Mouse (Mus musculus): Measurements from ENCODE around the gene Cep131. TPM values are rescaled to one million over a fixed set of nuclear protein-coding genes. Genes with fewer than 3 reads are reported as not detected.

Gene Cep131
- polyA plus RNA-seq, 1 experiment from 2014 or later = 3.1 TPM

GRCm38 (mm10) chr11:120022841-120023240 lies 63.8 kb downstream of the Cep131 start:
- TF ChIP-seq CTCF (IDR thresholded peaks at IDR 0.05; ENCODE audit: low read depth) = no peak
- TF ChIP-seq EP300 (IDR thresholded peaks at IDR 0.05; ENCODE audit: low read depth) = no peak
- Histone ChIP-seq H3K9ac (replicated peaks) (no peak overlapping the region), H3K4me1 (ENCODE audit: insufficient read depth) (no peaks in the 10 kb centered on the region), H3K27me3 (ENCODE audit: insufficient read depth, low read length) (no peaks in the 10 kb centered on the region), H3K36me3 (replicated peaks; ENCODE audit: insufficient read depth, low read length) (no peaks in the 10 kb centered on the region), H3K4me2 (ENCODE audit: low read depth, low read length) (no peak overlapping the region), H3K27ac (ENCODE audit: low read depth) (no peak overlapping the region), H3K4me3 (ENCODE audit: low read depth, low read length) (no peak overlapping the region), H3K9me3 (ENCODE audit: low read length) (no peaks in the 10 kb centered on the region)
- DNase-seq (no peak), ATAC-seq (no peak)
- WGBS (ENCODE audit: insufficient replicate concordance) = 73% methylated on average over 12 of the region's 12 CpGs

GRCm38 (mm10) chr11:120022216-120022615 lies 64.4 kb downstream of the Cep131 start:
- Histone ChIP-seq H3K36me3 (replicated peaks; ENCODE audit: insufficient read depth, low read length) (no peaks in the 10 kb centered on the region), H3K9ac (replicated peaks) (no peak overlapping the region), H3K4me1 (ENCODE audit: insufficient read depth) (no peaks in the 10 kb centered on the region), H3K27ac (ENCODE audit: low read depth) (no peak overlapping the region), H3K9me3 (ENCODE audit: low read length) (no peaks in the 10 kb centered on the region), H3K4me3 (ENCODE audit: low read depth, low read length) (no peak overlapping the region), H3K27me3 (ENCODE audit: insufficient read depth, low read length) (no peaks in the 10 kb centered on the region), H3K4me2 (ENCODE audit: low read depth, low read length) (no peak overlapping the region)
- DNase-seq = no peak
- ATAC-seq = no peak
- no peak for TF ChIP-seq CTCF (IDR thresholded peaks at IDR 0.05; ENCODE audit: low read depth)
- no peak for TF ChIP-seq EP300 (IDR thresholded peaks at IDR 0.05; ENCODE audit: low read depth)
- WGBS (ENCODE audit: insufficient replicate concordance) = 71% methylated on average over 8 of the region's 8 CpGs

GRCm38 (mm10) chr11:120021367-120021766 lies 65.3 kb downstream of the Cep131 start:
- H3K9me3 ChIP-seq (ENCODE audit: low read length) = no peaks in the 10 kb centered on the region
- H3K4me1 ChIP-seq (ENCODE audit: insufficient read depth) = no peaks in the 10 kb centered on the region
- DNase-seq (no peak), ATAC-seq (no peak)
- H3K4me3 ChIP-seq (ENCODE audit: low read depth, low read length) = no peak overlapping the region
- H3K4me2 ChIP-seq (ENCODE audit: low read depth, low read length) = no peak overlapping the region
- no peaks in the 10 kb centered on the region for H3K36me3 ChIP-seq (replicated peaks; ENCODE audit: insufficient read depth, low read length)
- TF ChIP-seq CTCF (IDR thresholded peaks at IDR 0.05; ENCODE audit: low read depth) (no peak), EP300 (IDR thresholded peaks at IDR 0.05; ENCODE audit: low read depth) (no peak)
- no peak overlapping the region for H3K27ac ChIP-seq (ENCODE audit: low read depth)
- WGBS (ENCODE audit: insufficient replicate concordance) = 84% methylated on average over 16 of the region's 16 CpGs
- no peaks in the 10 kb centered on the region for H3K27me3 ChIP-seq (ENCODE audit: insufficient read depth, low read length)
- H3K9ac ChIP-seq (replicated peaks) = no peak overlapping the region

- ATAC-seq = no peak
- no peak for DNase-seq
- 72% methylated on average over 23 of the region's 23 CpGs for WGBS (ENCODE audit: insufficient replicate concordance)
Measured at GRCm38 (mm10) chr11:120019542-120020440, 66.8 kb downstream of the Cep131 start.

GRCm38 (mm10) chr11:120017011-120017410 lies 69.6 kb downstream of the Cep131 start:
- DNase-seq (no peak), ATAC-seq (no peak)
- WGBS (ENCODE audit: insufficient replicate concordance) = 79% methylated on average over 8 of the region's 8 CpGs
- Histone ChIP-seq H3K27me3 (ENCODE audit: insufficient read depth, low read length) (no peaks in the 10 kb centered on the region), H3K4me2 (ENCODE audit: low read depth, low read length) (no peak overlapping the region), H3K4me3 (ENCODE audit: low read depth, low read length) (no peak overlapping the region), H3K4me1 (ENCODE audit: insufficient read depth) (peaks cover 5% of the 10 kb centered on the region), H3K9me3 (ENCODE audit: low read length) (no peaks in the 10 kb centered on the region), H3K9ac (replicated peaks) (no peak overlapping the region), H3K27ac (ENCODE audit: low read depth) (no peak overlapping the region), H3K36me3 (replicated peaks; ENCODE audit: insufficient read depth, low read length) (no peaks in the 10 kb centered on the region)
- TF ChIP-seq EP300 (IDR thresholded peaks at IDR 0.05; ENCODE audit: low read depth) = no peak
- no peak for TF ChIP-seq CTCF (IDR thresholded peaks at IDR 0.05; ENCODE audit: low read depth)

More at GRCm38 (mm10) chr11:120019542-120020440, 66.8 kb downstream of the Cep131 start:
- Histone ChIP-seq H3K36me3 (replicated peaks; ENCODE audit: insufficient read depth, low read length) (no peaks in the 10 kb centered on the region), H3K9me3 (ENCODE audit: low read length) (no peaks in the 10 kb centered on the region), H3K4me1 (ENCODE audit: insufficient read depth) (no peaks in the 10 kb centered on the region; the same call in 1 of the 2 replicates), H3K27me3 (ENCODE audit: insufficient read depth, low read length) (no peaks in the 10 kb centered on the region), H3K27ac (ENCODE audit: low read depth) (no peak overlapping the region), H3K4me3 (ENCODE audit: low read depth, low read length) (no peak overlapping the region), H3K4me2 (ENCODE audit: low read depth, low read length) (no peak overlapping the region), H3K9ac (replicated peaks) (no peak overlapping the region)
- no peak for TF ChIP-seq CTCF (IDR thresholded peaks at IDR 0.05; ENCODE audit: low read depth)
- no peak for TF ChIP-seq EP300 (IDR thresholded peaks at IDR 0.05; ENCODE audit: low read depth)

- H3K4me3 ChIP-seq (ENCODE audit: low read depth, low read length) = no peak overlapping the region
- no peak overlapping the region for H3K4me2 ChIP-seq (ENCODE audit: low read depth, low read length)
- no peaks in the 10 kb centered on the region for H3K36me3 ChIP-seq (replicated peaks; ENCODE audit: insufficient read depth, low read length)
- DNase-seq = no peak
- peak; percentile 5; the same call in 1 of the 2 replicates for TF ChIP-seq CTCF (IDR thresholded peaks at IDR 0.05; ENCODE audit: low read depth)
- TF ChIP-seq EP300 (IDR thresholded peaks at IDR 0.05; ENCODE audit: low read depth) = no peak
- 96% methylated on average over 4 of the region's 4 CpGs for WGBS (ENCODE audit: insufficient replicate concordance)
- no peak overlapping the region for H3K9ac ChIP-seq (replicated peaks)
- no peak for ATAC-seq
- no peaks in the 10 kb centered on the region for H3K9me3 ChIP-seq (ENCODE audit: low read length)
- H3K4me1 ChIP-seq (ENCODE audit: insufficient read depth) = peaks cover 5% of the 10 kb centered on the region
- no peaks in the 10 kb centered on the region for H3K27me3 ChIP-seq (ENCODE audit: insufficient read depth, low read length)
- H3K27ac ChIP-seq (ENCODE audit: low read depth) = no peak overlapping the region
Measured at GRCm38 (mm10) chr11:120014758-120015157, 71.9 kb downstream of the Cep131 start.

MicroRNAs within 50 kb of the gene (microRNA counts, 519-probe panel; counts per million panel counts)
- microRNA mmu-miR-338-3p (2,750 counts per million, percentile 28 among the panel's probes with 10 or more counts), microRNA mmu-miR-338-5p (not detected)

Small RNAs within 50 kb of the gene (microRNA-seq; reads per million reads assigned to microRNA genes)
- gene Gm25948 = not detected
- gene Mir3065 = not detected
- not detected for gene Mir338

Other genes starting within 250 kb of the Cep131 start
- gene Chmp6, start 173.4 kb downstream of the Cep131 start, polyA plus RNA-seq (2015; fragmentation: Nextera tagmentation; extraction: Ambion mirVana) = 28.0 and 30.5 TPM in 2 replicates
- gene Baiap2, start 144.1 kb downstream of the Cep131 start, polyA plus RNA-seq (2015; fragmentation: Nextera tagmentation; extraction: Ambion mirVana) = 20.8 and 21.3 TPM in 2 replicates
- 0.72 and 0.89 TPM in 2 replicates for gene Aatk, start 39.7 kb downstream of the Cep131 start, polyA plus RNA-seq (2015; fragmentation: Nextera tagmentation; extraction: Ambion mirVana)
- gene Tepsin, start 11.9 kb upstream of the Cep131 start, polyA plus RNA-seq (2015; fragmentation: Nextera tagmentation; extraction: Ambion mirVana) = 3.8 and 4.2 TPM in 2 replicates
- gene Ndufaf8, start 12.1 kb upstream of the Cep131 start, polyA plus RNA-seq (2015; fragmentation: Nextera tagmentation; extraction: Ambion mirVana) = 63.4 and 65.4 TPM in 2 replicates
- 25.0 and 28.0 TPM in 2 replicates for gene Slc38a10, start 64.5 kb upstream of the Cep131 start, polyA plus RNA-seq (2015; fragmentation: Nextera tagmentation; extraction: Ambion mirVana)
- gene Bahcc1, start 146.1 kb upstream of the Cep131 start, polyA plus RNA-seq (2015; fragmentation: Nextera tagmentation; extraction: Ambion mirVana) = 1.1 and 1.2 TPM in 2 replicates

All from liver, postnatal 0 days (tissue).